Mouse (Mus musculus): Measurements from ENCODE around the gene Fen1. TPM values are rescaled to one million over a fixed set of nuclear protein-coding genes. Genes with fewer than 3 reads are reported as not detected.

Fen1 gene
- polyA plus RNA-seq, 1 experiment from 2014 or later: 30.4 TPM

DNA sequence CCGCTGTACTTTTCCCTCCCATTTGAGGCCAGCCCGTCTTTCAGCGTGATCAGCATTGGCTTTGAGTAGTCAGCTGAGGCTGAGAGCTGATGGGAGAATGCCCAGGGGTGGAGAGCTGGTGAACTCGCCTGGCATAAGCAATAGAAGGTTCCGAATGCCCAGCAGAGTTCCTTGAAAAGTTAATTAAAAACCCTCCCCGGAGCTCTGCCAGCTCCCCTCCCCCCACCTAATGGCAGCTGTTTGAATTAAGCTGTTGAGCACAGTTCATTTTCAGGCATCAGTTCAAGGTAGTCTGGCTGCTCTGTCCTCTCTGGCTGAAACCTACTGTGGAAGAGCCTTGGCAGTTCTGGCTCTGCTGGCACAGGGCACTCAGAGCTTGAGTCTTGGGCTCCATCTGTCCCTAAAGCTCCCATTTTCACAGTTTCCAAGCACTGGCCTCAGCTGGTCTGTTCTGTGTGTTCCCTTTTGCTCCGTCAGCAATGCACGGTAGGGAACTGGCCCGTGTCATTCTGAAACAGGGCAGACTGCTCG is 15.6 kb downstream of the Fen1 start:
- no peak for ATAC-seq
- no peak overlapping the region for H3K4me2 ChIP-seq (replicated peaks; ENCODE audit: low read depth)
- H3K27ac ChIP-seq (ENCODE audit: low read depth, low read length): peak overlapping the region; percentile 41; the same call in 1 of the 2 replicates
- no peak overlapping the region for H3K9ac ChIP-seq (ENCODE audit: low read depth, low read length)
- WGBS: 71% methylated on average over 10 of the region's 10 CpGs
- peaks cover 46% of the 10 kb centered on the region for H3K36me3 ChIP-seq (ENCODE audit: control insufficient read depth, insufficient read depth)
- TF ChIP-seq CTCF (IDR thresholded peaks at IDR 0.05; ENCODE audit: low read depth): no peak
- no peaks in the 10 kb centered on the region for H3K27me3 ChIP-seq (replicated peaks; ENCODE audit: control insufficient read depth, insufficient read depth, low read length)
- H3K4me3 ChIP-seq (ENCODE audit: low read depth, low read length): no peak overlapping the region
- no peaks in the 10 kb centered on the region for H3K9me3 ChIP-seq (ENCODE audit: control insufficient read depth)
- no peaks in the 10 kb centered on the region; the same call in 1 of the 2 replicates for H3K4me1 ChIP-seq (replicated peaks; ENCODE audit: control insufficient read depth, insufficient read depth, low read length)

DNA sequence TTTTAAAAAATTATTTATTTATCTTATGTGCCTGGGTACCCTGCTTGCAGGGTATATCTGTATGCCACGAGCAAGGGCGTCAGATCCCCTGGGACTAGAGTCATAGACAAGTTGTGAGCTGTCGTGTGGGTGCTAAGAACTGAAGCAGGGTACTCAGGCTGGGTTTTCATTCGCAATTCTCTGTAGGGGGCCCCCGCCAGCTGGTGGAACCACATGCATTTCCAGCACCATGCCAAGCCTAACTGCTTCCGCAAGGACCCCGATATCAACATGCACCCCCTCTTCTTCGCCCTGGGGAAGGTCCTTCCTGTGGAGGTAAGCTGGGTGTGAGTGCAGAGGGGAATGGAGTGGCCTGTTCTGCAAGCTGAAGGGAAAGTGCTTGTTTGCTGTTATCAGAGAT is 17.4 kb downstream of the Fen1 start:
- Histone ChIP-seq H3K4me2 (replicated peaks; ENCODE audit: low read depth) (no peak overlapping the region), H3K9ac (ENCODE audit: low read depth, low read length) (no peak overlapping the region), H3K27ac (ENCODE audit: low read depth, low read length) (0 out of 2 replicates have a peak overlapping the region, but pooled peaks have one; percentile 4), H3K4me3 (ENCODE audit: low read depth, low read length) (no peak overlapping the region), H3K36me3 (ENCODE audit: control insufficient read depth, insufficient read depth) (peaks cover 30% of the 10 kb centered on the region; the same call in 1 of the 2 replicates), H3K27me3 (replicated peaks; ENCODE audit: control insufficient read depth, insufficient read depth, low read length) (no peaks in the 10 kb centered on the region), H3K9me3 (ENCODE audit: control insufficient read depth) (no peaks in the 10 kb centered on the region), H3K4me1 (replicated peaks; ENCODE audit: control insufficient read depth, insufficient read depth, low read length) (no peaks in the 10 kb centered on the region; the same call in 1 of the 2 replicates)
- no peak for ATAC-seq
- 92% methylated on average over 8 of the region's 8 CpGs for WGBS
- TF ChIP-seq CTCF (IDR thresholded peaks at IDR 0.05; ENCODE audit: low read depth): no peak

DNA sequence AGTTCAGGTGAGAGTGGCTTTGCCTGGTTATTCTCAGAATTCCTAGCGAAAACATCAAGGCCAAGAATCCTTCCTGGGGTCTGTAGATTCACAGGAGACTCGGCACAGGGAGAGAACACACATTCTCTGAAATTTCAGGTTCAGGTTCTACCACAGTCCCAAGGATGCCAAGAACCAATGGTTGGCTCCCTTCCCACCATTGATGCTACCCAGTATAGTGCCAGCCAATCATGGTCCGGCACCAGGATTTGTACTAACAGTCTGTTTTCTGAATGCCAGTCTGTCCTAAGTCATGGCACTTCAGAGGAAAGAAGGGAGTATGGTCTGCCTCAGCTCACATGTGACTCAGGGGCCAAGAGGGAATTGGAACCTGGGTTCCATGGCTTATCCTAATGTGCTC is 18.1 kb downstream of the Fen1 start:
- Histone ChIP-seq H3K36me3 (ENCODE audit: control insufficient read depth, insufficient read depth) (peaks cover 30% of the 10 kb centered on the region; the same call in 1 of the 2 replicates), H3K9me3 (ENCODE audit: control insufficient read depth) (no peaks in the 10 kb centered on the region), H3K4me3 (ENCODE audit: low read depth, low read length) (no peak overlapping the region), H3K4me1 (replicated peaks; ENCODE audit: control insufficient read depth, insufficient read depth, low read length) (no peaks in the 10 kb centered on the region; the same call in 1 of the 2 replicates), H3K9ac (ENCODE audit: low read depth, low read length) (no peak overlapping the region), H3K27me3 (replicated peaks; ENCODE audit: control insufficient read depth, insufficient read depth, low read length) (no peaks in the 10 kb centered on the region), H3K27ac (ENCODE audit: low read depth, low read length) (peak overlapping the region; percentile 4; the same call in 1 of the 2 replicates), H3K4me2 (replicated peaks; ENCODE audit: low read depth) (no peak overlapping the region)
- 89% methylated on average over 3 of the region's 3 CpGs for WGBS
- TF ChIP-seq CTCF (IDR thresholded peaks at IDR 0.05; ENCODE audit: low read depth): no peak
- no peak for ATAC-seq

DNA sequence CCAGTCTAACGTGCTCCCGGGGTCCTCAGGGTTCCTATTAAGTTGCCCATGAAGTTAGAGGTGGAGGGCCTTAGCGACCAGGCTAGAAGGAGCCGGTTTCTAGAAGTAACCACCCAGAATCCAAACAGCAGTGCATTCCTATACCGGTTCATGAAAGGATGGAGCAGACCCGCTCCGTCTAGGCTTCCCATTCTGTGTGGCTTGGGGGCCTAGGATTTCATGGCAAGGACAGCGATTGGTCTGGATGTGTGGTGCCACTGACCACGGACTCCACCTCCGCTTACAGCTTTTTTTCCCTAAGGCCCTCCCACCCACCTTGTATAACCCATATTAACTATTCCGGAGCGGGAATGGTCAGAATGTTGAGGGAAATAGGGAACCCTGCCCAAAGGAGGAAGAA is 19.9 kb downstream of the Fen1 start:
- WGBS: 3% methylated on average over 12 of the region's 12 CpGs
- no peak for ATAC-seq
- Histone ChIP-seq H3K36me3 (ENCODE audit: control insufficient read depth, insufficient read depth) (peaks cover 26% of the 10 kb centered on the region; the same call in 1 of the 2 replicates), H3K4me1 (replicated peaks; ENCODE audit: control insufficient read depth, insufficient read depth, low read length) (no peaks in the 10 kb centered on the region; the same call in 1 of the 2 replicates), H3K27ac (ENCODE audit: low read depth, low read length) (peak overlapping the region; percentile 73; the same call in 1 of the 2 replicates), H3K9ac (ENCODE audit: low read depth, low read length) (peak overlapping the region; percentile 70; the same call in 1 of the 2 replicates), H3K27me3 (replicated peaks; ENCODE audit: control insufficient read depth, insufficient read depth, low read length) (no peaks in the 10 kb centered on the region), H3K4me3 (ENCODE audit: low read depth, low read length) (peak overlapping the region; percentile 92), H3K4me2 (replicated peaks; ENCODE audit: low read depth) (peak overlapping the region; percentile 82), H3K9me3 (ENCODE audit: control insufficient read depth) (no peaks in the 10 kb centered on the region)
- no peak for TF ChIP-seq CTCF (IDR thresholded peaks at IDR 0.05; ENCODE audit: low read depth)

DNA sequence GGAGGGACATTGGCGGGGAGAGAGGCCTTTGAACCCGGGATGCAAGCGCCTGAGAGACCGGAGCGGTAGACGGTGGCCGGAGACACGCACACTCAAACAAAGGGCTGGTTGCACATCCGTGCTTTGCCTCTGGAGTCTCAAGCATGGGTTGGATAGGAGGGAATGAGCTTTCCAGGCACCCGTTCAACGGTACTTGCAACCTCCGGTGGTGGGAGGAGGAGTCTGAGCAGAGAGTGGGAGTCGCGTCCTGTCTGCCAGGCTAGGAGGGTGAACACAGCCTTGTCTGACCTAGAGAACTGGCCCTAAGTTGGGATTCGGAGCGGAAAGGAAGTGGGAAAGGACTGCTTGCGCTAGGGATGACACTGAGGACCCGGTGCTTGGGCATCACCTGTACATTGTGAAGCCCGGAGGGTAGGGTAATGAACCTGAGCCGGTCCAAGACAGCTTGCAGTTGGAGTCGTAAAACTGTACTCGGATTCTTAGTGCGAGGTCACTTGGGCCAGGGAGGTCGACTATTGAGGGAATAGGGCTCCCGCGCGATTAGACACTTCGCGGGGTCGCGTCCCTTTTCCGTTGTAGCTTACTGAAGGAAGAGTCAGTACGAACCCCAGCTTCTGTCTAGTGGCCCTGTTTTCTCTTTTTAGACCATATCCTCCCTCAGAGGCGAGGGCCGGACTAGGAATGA is 20.5 kb downstream of the Fen1 start:
- Histone ChIP-seq H3K27me3 (replicated peaks; ENCODE audit: control insufficient read depth, insufficient read depth, low read length) (no peaks in the 10 kb centered on the region), H3K4me1 (replicated peaks; ENCODE audit: control insufficient read depth, insufficient read depth, low read length) (no peaks in the 10 kb centered on the region; the same call in 1 of the 2 replicates), H3K9me3 (ENCODE audit: control insufficient read depth) (no peaks in the 10 kb centered on the region), H3K36me3 (ENCODE audit: control insufficient read depth, insufficient read depth) (peaks cover 19% of the 10 kb centered on the region; the same call in 1 of the 2 replicates), H3K4me3 (ENCODE audit: low read depth, low read length) (peak overlapping the region; percentile 92), H3K9ac (ENCODE audit: low read depth, low read length) (peak overlapping the region; percentile 70), H3K4me2 (replicated peaks; ENCODE audit: low read depth) (peak overlapping the region; percentile 82), H3K27ac (ENCODE audit: low read depth, low read length) (peak overlapping the region; percentile 73)
- TF ChIP-seq CTCF (IDR thresholded peaks at IDR 0.05; ENCODE audit: low read depth): no peak
- peak; percentile 67 for ATAC-seq
- WGBS: under 1% methylated on average over 35 of the region's 35 CpGs

DNA sequence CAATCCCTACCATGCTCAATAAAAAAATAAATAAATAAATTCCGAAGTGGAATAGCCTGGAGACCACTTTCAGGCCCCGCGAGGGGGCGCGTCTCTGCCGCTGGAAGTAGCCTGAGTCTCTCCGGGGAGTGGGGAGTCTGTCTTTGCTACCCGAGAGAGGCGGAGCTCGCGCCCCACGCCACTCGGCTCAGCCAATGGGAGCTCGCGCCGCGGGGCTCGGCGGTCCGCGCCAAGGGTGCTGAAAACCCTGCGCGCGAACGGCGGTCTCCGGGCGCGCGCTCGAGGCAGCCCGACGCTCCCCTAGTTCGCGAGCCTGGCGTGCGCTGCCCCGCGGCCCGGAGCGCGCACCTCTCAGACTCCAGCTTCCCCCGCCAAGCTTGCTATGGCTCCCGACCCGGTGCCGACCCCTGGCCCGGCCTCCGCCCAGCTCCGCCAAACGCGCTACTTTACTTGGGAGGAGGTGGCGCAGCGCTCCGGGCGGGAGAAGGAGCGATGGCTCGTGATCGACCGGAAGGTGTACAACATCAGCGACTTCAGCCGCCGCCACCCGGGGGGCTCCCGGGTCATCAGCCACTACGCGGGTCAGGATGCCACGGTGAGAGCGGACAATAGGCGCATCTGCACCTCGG is 21.2 kb downstream of the Fen1 start, which contains the start of gene Fads1:
Fads1 (plus strand) TSS at position 219 of the 629 bp plus-strand sequence.
- H3K9me3 ChIP-seq (ENCODE audit: control insufficient read depth): no peaks in the 10 kb centered on the region
- H3K4me3 ChIP-seq (ENCODE audit: low read depth, low read length): peak within 1 kb of the TSS; percentile 92
- no peaks in the 10 kb centered on the region for H3K27me3 ChIP-seq (replicated peaks; ENCODE audit: control insufficient read depth, insufficient read depth, low read length)
- peak; percentile 84 for ATAC-seq
- WGBS: under 1% methylated on average over 70 of the region's 70 CpGs
- peak within 1 kb of the TSS; percentile 70 for H3K9ac ChIP-seq (ENCODE audit: low read depth, low read length)
- peak within 1 kb of the TSS; percentile 73 for H3K27ac ChIP-seq (ENCODE audit: low read depth, low read length)
- peak; percentile 72 for TF ChIP-seq CTCF (IDR thresholded peaks at IDR 0.05; ENCODE audit: low read depth)
- no peaks in the 10 kb centered on the region; the same call in 1 of the 2 replicates for H3K4me1 ChIP-seq (replicated peaks; ENCODE audit: control insufficient read depth, insufficient read depth, low read length)
- H3K4me2 ChIP-seq (replicated peaks; ENCODE audit: low read depth): peak within 1 kb of the TSS; percentile 82
- peaks cover 16% of the 10 kb centered on the region; the same call in 1 of the 2 replicates for H3K36me3 ChIP-seq (ENCODE audit: control insufficient read depth, insufficient read depth)
